Mouse (Mus musculus) spleen, postnatal 4 days (tissue): Measurements from ENCODE around the gene Iqcm.
"Not testable (repeated sequence)": the region's sequence is repeated elsewhere in the genome, so short reads cannot be mapped to it uniquely, and the experiment has no call there.

Source experiments
- DNase-seq, 2 experiments: peaks; one replicate each; pipeline ENCODE4 v3.0.0; 2022; ENCODE audit warnings: low spot score in 2 of 2

Gene Iqcm

GRCm38 (mm10) chr8:75448394-75448793, at the start of gene Iqcm:
TSS of gene Iqcm (plus strand) at chr8:75448694.
- DNase-seq, result no peak

- DNase-seq, result no peak
Observed at GRCm38 (mm10) chr8:75406489-75406888, 42.0 kb upstream of the Iqcm start, which contains the start of gene Gm10358. TSS of gene Gm10358 (minus strand) at chr8:75406589.

- DNase-seq, result not testable (repeated sequence)
Observed at GRCm38 (mm10) chr8:75415696-75416095, 32.8 kb upstream of the Iqcm start.

GRCm38 (mm10) chr8:75476756-75477155, 28.3 kb downstream of the Iqcm start:
- DNase-seq, result no peak

GRCm38 (mm10) chr8:75489035-75489678, 40.7 kb downstream of the Iqcm start:
- no peak for DNase-seq

- DNase-seq, result no peak
Observed at GRCm38 (mm10) chr8:75509299-75509698, 60.8 kb downstream of the Iqcm start.

- no peak for DNase-seq
Observed at GRCm38 (mm10) chr8:75513786-75514185, 65.3 kb downstream of the Iqcm start.

GRCm38 (mm10) chr8:75549284-75549683, 100.8 kb downstream of the Iqcm start:
- DNase-seq, result no peak

- DNase-seq, result no peak
Observed at GRCm38 (mm10) chr8:75596281-75596680, 147.8 kb downstream of the Iqcm start.

- no peak for DNase-seq
Observed at GRCm38 (mm10) chr8:75642958-75643357, 194.5 kb downstream of the Iqcm start.

- no peak for DNase-seq
Observed at GRCm38 (mm10) chr8:75659287-75659686, 210.8 kb downstream of the Iqcm start.

- no peak for DNase-seq
Observed at GRCm38 (mm10) chr8:75746561-75746960, 298.1 kb downstream of the Iqcm start.

GRCm38 (mm10) chr8:75755596-75755995, 307.1 kb downstream of the Iqcm start:
- DNase-seq, result no peak

GRCm38 (mm10) chr8:75828468-75829132, 380.1 kb downstream of the Iqcm start:
- no peak for DNase-seq

GRCm38 (mm10) chr8:75835245-75835644, 386.8 kb downstream of the Iqcm start:
- DNase-seq, result no peak

GRCm38 (mm10) chr8:75917603-75918344, 469.3 kb downstream of the Iqcm start:
- no peak for DNase-seq

GRCm38 (mm10) chr8:75949166-75949565, 500.7 kb downstream of the Iqcm start:
- DNase-seq, result no peak

GRCm38 (mm10) chr8:75956016-75956415, 507.5 kb downstream of the Iqcm start:
- no peak for DNase-seq

GRCm38 (mm10) chr8:76018501-76018900, 570.0 kb downstream of the Iqcm start:
- no peak for DNase-seq
